Mouse (Mus musculus): ENCODE measurements around the gene Grcc10. TPM values are rescaled to one million over a fixed set of nuclear protein-coding genes. Genes with fewer than 3 reads are reported as not detected.

Grcc10 gene
- polyA plus RNA-seq, 1 experiment from 2014 or later: 600 TPM

GRCm38 (mm10) chr6:124699962-124700610 lies 41.1 kb downstream of the Grcc10 start:
- H3K4me1 ChIP-seq (replicated peaks; ENCODE audit: insufficient read depth, low read length): 0 out of 2 replicates have a peak, but pooled peaks cover 10% of the 10 kb centered on the region
- H3K27me3 ChIP-seq (ENCODE audit: insufficient read depth, low read length): no peaks in the 10 kb centered on the region
- 66% methylated on average over 11 of the region's 11 CpGs for WGBS
- ATAC-seq (replicated peaks; ENCODE audit: low FRiP score, low read depth) (peak; percentile 51; the same call in 1 of the 2 replicates), DNase-seq (ENCODE audit: low spot score) (no peak)
- no peaks in the 10 kb centered on the region for H3K9me3 ChIP-seq (replicated peaks; ENCODE audit: low read length)
- H3K4me2 ChIP-seq (ENCODE audit: low read length): no peak overlapping the region
- peak overlapping the region; percentile 47; the same call in 1 of the 2 replicates for H3K27ac ChIP-seq
- no peak for TF ChIP-seq CTCF (IDR thresholded peaks at IDR 0.05; ENCODE audit: low read depth)
- no peak overlapping the region for H3K9ac ChIP-seq (ENCODE audit: low read depth, low read length)
- H3K4me3 ChIP-seq (replicated peaks; ENCODE audit: low read depth, low read length): no peak overlapping the region
- H3K36me3 ChIP-seq (ENCODE audit: insufficient read depth, low read length): peaks cover 49% of the 10 kb centered on the region

DNA sequence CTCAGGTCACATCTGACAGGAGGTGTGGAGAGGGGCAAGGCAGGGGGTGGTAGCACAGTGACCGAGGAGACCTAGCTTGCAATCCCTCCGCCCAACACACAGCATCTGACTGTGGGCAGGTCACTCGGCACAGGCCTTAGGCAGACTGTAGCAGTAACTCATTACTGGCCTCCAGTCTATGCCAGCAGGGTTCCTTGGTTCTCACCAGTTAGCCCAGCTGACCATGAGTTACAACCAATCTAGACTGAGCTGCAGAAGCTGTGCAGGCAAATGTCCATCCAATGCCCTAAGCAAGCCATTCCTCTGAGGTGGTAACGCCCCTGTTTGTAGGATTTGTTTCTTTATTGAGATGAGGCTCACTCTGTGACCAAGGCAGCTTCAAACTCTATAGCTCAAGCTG lies 41.8 kb downstream of the Grcc10 start:
- Histone ChIP-seq H3K9me3 (replicated peaks; ENCODE audit: low read length) (no peaks in the 10 kb centered on the region), H3K27ac (no peak overlapping the region), H3K4me1 (replicated peaks; ENCODE audit: insufficient read depth, low read length) (peaks cover 15% of the 10 kb centered on the region; the same call in 1 of the 2 replicates), H3K4me2 (ENCODE audit: low read length) (no peak overlapping the region), H3K27me3 (ENCODE audit: insufficient read depth, low read length) (no peaks in the 10 kb centered on the region), H3K36me3 (ENCODE audit: insufficient read depth, low read length) (peaks cover 42% of the 10 kb centered on the region), H3K9ac (ENCODE audit: low read depth, low read length) (no peak overlapping the region), H3K4me3 (replicated peaks; ENCODE audit: low read depth, low read length) (no peak overlapping the region)
- 84% methylated on average over 4 of the region's 4 CpGs for WGBS
- no peak for TF ChIP-seq CTCF (IDR thresholded peaks at IDR 0.05; ENCODE audit: low read depth)
- no peak for DNase-seq (ENCODE audit: low spot score)
- ATAC-seq (replicated peaks; ENCODE audit: low FRiP score, low read depth): no peak

DNA sequence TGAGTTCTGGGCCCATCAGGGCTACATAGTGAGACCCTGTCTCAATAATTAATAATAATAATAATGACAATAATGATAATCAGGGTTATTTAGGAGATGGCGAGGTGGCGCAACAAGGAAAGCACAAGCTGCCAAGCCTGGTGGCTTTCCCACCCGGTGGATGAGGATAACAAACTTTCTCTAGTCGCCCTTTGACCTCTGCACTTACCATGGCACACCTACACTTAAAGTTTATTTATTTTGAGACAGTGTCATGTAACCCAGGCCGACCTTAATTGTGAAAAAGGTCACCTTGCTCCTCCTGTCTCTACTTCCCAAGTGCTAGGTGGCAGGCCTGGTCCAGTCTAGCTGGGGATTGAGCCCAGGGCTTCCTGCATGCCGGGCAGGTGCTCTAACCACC lies 42.4 kb downstream of the Grcc10 start:
- H3K4me1 ChIP-seq (replicated peaks; ENCODE audit: insufficient read depth, low read length): peaks cover 21% of the 10 kb centered on the region
- H3K36me3 ChIP-seq (ENCODE audit: insufficient read depth, low read length): peaks cover 37% of the 10 kb centered on the region
- no peak overlapping the region for H3K4me2 ChIP-seq (ENCODE audit: low read length)
- no peak overlapping the region for H3K4me3 ChIP-seq (replicated peaks; ENCODE audit: low read depth, low read length)
- no peaks in the 10 kb centered on the region for H3K27me3 ChIP-seq (ENCODE audit: insufficient read depth, low read length)
- no peak overlapping the region for H3K9ac ChIP-seq (ENCODE audit: low read depth, low read length)
- H3K27ac ChIP-seq: no peak overlapping the region
- ATAC-seq (replicated peaks; ENCODE audit: low FRiP score, low read depth): no peak
- no peak for TF ChIP-seq CTCF (IDR thresholded peaks at IDR 0.05; ENCODE audit: low read depth)
- DNase-seq (ENCODE audit: low spot score): no peak
- 69% methylated on average over 6 of the region's 6 CpGs for WGBS
- H3K9me3 ChIP-seq (replicated peaks; ENCODE audit: low read length): no peaks in the 10 kb centered on the region

DNA sequence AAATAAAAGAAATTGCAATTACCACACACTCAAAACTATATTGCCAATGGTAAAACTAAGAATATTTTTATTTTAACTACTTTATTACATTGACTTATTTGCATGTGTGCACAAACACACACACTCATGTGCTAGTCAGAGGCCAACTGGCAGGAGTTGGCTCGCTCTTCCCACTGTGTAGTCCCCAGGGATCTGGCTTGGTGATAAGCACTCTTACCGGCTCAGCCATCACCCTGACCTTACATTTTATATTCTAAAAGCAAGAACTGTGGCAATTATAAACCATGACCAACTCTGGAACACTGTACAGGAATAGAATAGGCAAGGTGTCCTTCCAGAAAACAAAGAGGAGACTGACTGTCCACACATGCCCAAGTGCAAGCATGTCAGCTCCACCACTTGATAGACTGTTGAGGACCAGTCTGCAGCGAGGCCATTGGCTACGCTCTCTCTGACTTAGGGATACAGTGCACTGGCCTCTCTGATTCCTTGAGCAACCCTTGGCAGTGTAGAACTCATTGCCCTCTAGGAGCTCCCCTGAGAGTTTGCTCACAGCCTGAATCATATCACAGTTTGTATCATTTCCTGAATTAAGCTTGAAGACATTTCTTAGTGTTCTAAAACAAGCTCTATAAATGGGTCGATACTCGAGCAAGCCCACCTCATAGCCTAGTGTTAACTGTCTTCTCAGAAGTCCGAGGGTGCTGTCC lies 44.6 kb downstream of the Grcc10 start:
- Histone ChIP-seq H3K9me3 (replicated peaks; ENCODE audit: low read length) (no peaks in the 10 kb centered on the region), H3K4me3 (replicated peaks; ENCODE audit: low read depth, low read length) (no peak overlapping the region), H3K27me3 (ENCODE audit: insufficient read depth, low read length) (no peaks in the 10 kb centered on the region), H3K9ac (ENCODE audit: low read depth, low read length) (no peak overlapping the region), H3K4me2 (ENCODE audit: low read length) (no peak overlapping the region), H3K4me1 (replicated peaks; ENCODE audit: insufficient read depth, low read length) (peaks cover 33% of the 10 kb centered on the region), H3K36me3 (ENCODE audit: insufficient read depth, low read length) (peaks cover 21% of the 10 kb centered on the region; the same call in 1 of the 2 replicates), H3K27ac (no peak overlapping the region)
- TF ChIP-seq CTCF (IDR thresholded peaks at IDR 0.05; ENCODE audit: low read depth): no peak
- DNase-seq (ENCODE audit: low spot score) (no peak), ATAC-seq (replicated peaks; ENCODE audit: low FRiP score, low read depth) (no peak)
- WGBS: 87% methylated on average over 7 of the region's 7 CpGs

GRCm38 (mm10) chr6:124694166-124694955 lies 46.8 kb downstream of the Grcc10 start:
- Histone ChIP-seq H3K9me3 (replicated peaks; ENCODE audit: low read length) (no peaks in the 10 kb centered on the region), H3K27me3 (ENCODE audit: insufficient read depth, low read length) (no peaks in the 10 kb centered on the region), H3K4me3 (replicated peaks; ENCODE audit: low read depth, low read length) (no peak overlapping the region), H3K36me3 (ENCODE audit: insufficient read depth, low read length) (peaks cover 12% of the 10 kb centered on the region; the same call in 1 of the 2 replicates), H3K9ac (ENCODE audit: low read depth, low read length) (0 out of 2 replicates have a peak overlapping the region, but pooled peaks have one; percentile 40), H3K4me1 (replicated peaks; ENCODE audit: insufficient read depth, low read length) (peaks cover 24% of the 10 kb centered on the region), H3K27ac (peak overlapping the region; percentile 86), H3K4me2 (ENCODE audit: low read length) (peak overlapping the region; percentile 7; the same call in 1 of the 2 replicates)
- DNase-seq (ENCODE audit: low spot score) (peak; percentile 64), ATAC-seq (replicated peaks; ENCODE audit: low FRiP score, low read depth) (peak; percentile 72)
- 53% methylated on average over 15 of the region's 15 CpGs for WGBS
- TF ChIP-seq CTCF (IDR thresholded peaks at IDR 0.05; ENCODE audit: low read depth): no peak
